Mouse (Mus musculus) heart, embryonic 15.5 days (tissue): ENCODE data around the gene Plod3. TPM values are rescaled to one million over a fixed set of nuclear protein-coding genes. Genes with fewer than 3 reads are reported as not detected.

ENCODE experiments used
- ATAC-seq: fragments of 200-750 bp; cut with Nextera tagmentation; replicated peaks from 2 replicates; pipeline ENCODE4 v1.8.0; 2017; ENCODE audit warnings: low read depth, moderate TSS enrichment; ENCODE audit not compliant: insufficient number of reproducible peaks, insufficient read depth, low FRiP score
- H3K27ac ChIP-seq: fragments of 300-500 bp; sonication (generic); 2 replicates; pipeline ENCODE4 v1.5.1; 2015; ENCODE audit warnings: mild to moderate bottlenecking, inconsistent platforms
- H3K27me3 ChIP-seq: fragments of 300-500 bp; sonication (generic); 2 replicates; pipeline ENCODE4 v1.6.1; 2015; ENCODE audit warnings: inconsistent platforms
- H3K36me3 ChIP-seq: fragments of 300-500 bp; sonication (generic); 2 replicates; pipeline ENCODE4 v1.6.1; 2015; ENCODE audit warnings: mild to moderate bottlenecking, inconsistent platforms
- H3K4me1 ChIP-seq: fragments of 300-500 bp; sonication (generic); replicated peaks from 2 replicates; pipeline ENCODE4 v1.6.1; 2015; ENCODE audit warnings: inconsistent platforms
- H3K4me2 ChIP-seq: fragments of 300-500 bp; sonication (generic); 2 replicates; pipeline ENCODE4 v1.6.1; 2015; ENCODE audit warnings: inconsistent platforms, mild to moderate bottlenecking, moderate library complexity
- H3K4me3 ChIP-seq: fragments of 300-500 bp; sonication (generic); 2 replicates; pipeline ENCODE4 v1.5.1; 2015; ENCODE audit warnings: mild to moderate bottlenecking, inconsistent platforms
- H3K9ac ChIP-seq: fragments of 300-500 bp; sonication (generic); 2 replicates; pipeline ENCODE4 v1.6.1; 2015; ENCODE audit warnings: mild to moderate bottlenecking, inconsistent platforms
- H3K9me3 ChIP-seq: fragments of 300-500 bp; sonication (generic); replicated peaks from 2 replicates; pipeline ENCODE4 v1.6.1; 2016; ENCODE audit warnings: inconsistent platforms
- WGBS: fragments of 180-500 bp; shearing (Covaris S2); methylation state at CpG from one replicate; pipeline ENCODE4 v1.1.7; 2015; ENCODE audit warnings: mixed read lengths; 5-methylcytosine and 5-hydroxymethylcytosine counted together
- microRNA counts: library from miRNA; unstranded; fragments of <30 nt; microRNA quantifications from one replicate; lab custom pipeline; 2016
- microRNA-seq: library from miRNA; unstranded; fragments of <30 nt; microRNA quantifications from one replicate; pipeline ENCODE4, GENCODE M21; 2016
- polyA plus RNA-seq: library from polyadenylated mRNA; unstranded; fragments of >200 nt; fragmentation: Nextera tagmentation; extraction: Ambion mirVana; gene quantifications from 2 replicates; pipeline ENCODE4 v1.2.1, GENCODE M21; 2015

Plod3 gene
- polyA plus RNA-seq, 1 experiment from 2014 or later: 34.9 TPM

- Histone ChIP-seq H3K9ac (no peak overlapping the region), H3K4me2 (no peak overlapping the region), H3K27me3 (no peaks in the 10 kb centered on the region), H3K27ac (no peak overlapping the region), H3K9me3 (no peaks in the 10 kb centered on the region), H3K36me3 (peaks cover 66% of the 10 kb centered on the region), H3K4me1 (no peaks in the 10 kb centered on the region), H3K4me3 (no peak overlapping the region)
- WGBS: 94% methylated on average over 10 of the region's 10 CpGs
- no peak for ATAC-seq
Observed at GRCm38 (mm10) chr5:137039453-137039852, 52.6 kb downstream of the Plod3 start.

DNA sequence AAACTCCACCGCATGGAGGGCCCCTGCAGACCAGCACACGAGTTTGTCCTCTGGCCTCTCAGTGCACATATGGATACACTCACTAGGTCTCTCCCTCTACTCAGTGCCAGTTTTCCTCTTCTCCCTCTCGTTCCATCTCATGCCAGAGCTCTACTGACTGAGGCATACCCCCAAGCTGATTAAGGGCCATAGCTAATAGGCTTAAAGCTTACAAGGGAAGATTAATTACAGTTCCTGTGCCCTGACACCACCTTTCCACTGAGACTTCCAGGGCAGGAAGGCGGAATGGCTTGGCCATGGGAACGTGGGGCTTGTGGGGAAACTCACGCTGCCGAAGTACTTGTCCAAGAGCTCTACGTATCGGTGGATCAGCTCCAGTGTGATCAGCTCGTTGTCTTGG lies 54.6 kb downstream of the Plod3 start:
- H3K27me3 ChIP-seq: no peaks in the 10 kb centered on the region
- H3K4me1 ChIP-seq: peaks cover 10% of the 10 kb centered on the region
- H3K9me3 ChIP-seq: no peaks in the 10 kb centered on the region
- no peak overlapping the region for H3K9ac ChIP-seq
- H3K27ac ChIP-seq: no peak overlapping the region
- no peak overlapping the region for H3K4me2 ChIP-seq
- H3K36me3 ChIP-seq: peaks cover 55% of the 10 kb centered on the region
- no peak overlapping the region for H3K4me3 ChIP-seq
- no peak for ATAC-seq
- 88% methylated on average over 10 of the region's 10 CpGs for WGBS

DNA sequence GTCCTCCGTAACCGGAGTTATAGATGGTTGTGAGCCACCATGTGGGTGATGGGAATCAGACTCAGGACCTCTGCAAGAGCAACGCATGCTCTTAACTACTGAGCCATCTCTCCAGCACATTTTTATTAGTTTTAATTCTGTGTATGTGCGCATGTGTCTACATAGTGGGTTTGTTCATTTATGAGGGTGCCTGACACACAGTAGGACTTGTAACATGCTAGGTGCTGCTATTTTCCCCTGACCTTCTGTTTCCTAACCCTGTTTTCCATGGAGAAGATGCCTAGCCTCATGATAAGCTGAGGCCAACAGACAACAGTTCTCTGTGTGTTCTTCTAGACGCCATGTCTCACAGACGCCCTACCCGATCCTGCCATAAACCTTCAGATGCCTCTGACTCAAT lies 57.2 kb downstream of the Plod3 start:
- Histone ChIP-seq H3K27ac (no peak overlapping the region), H3K4me2 (no peak overlapping the region), H3K9ac (no peak overlapping the region), H3K27me3 (no peaks in the 10 kb centered on the region), H3K9me3 (no peaks in the 10 kb centered on the region), H3K4me3 (no peak overlapping the region), H3K4me1 (peaks cover 11% of the 10 kb centered on the region), H3K36me3 (peaks cover 32% of the 10 kb centered on the region)
- 94% methylated on average over 7 of the region's 7 CpGs for WGBS
- ATAC-seq: no peak

DNA sequence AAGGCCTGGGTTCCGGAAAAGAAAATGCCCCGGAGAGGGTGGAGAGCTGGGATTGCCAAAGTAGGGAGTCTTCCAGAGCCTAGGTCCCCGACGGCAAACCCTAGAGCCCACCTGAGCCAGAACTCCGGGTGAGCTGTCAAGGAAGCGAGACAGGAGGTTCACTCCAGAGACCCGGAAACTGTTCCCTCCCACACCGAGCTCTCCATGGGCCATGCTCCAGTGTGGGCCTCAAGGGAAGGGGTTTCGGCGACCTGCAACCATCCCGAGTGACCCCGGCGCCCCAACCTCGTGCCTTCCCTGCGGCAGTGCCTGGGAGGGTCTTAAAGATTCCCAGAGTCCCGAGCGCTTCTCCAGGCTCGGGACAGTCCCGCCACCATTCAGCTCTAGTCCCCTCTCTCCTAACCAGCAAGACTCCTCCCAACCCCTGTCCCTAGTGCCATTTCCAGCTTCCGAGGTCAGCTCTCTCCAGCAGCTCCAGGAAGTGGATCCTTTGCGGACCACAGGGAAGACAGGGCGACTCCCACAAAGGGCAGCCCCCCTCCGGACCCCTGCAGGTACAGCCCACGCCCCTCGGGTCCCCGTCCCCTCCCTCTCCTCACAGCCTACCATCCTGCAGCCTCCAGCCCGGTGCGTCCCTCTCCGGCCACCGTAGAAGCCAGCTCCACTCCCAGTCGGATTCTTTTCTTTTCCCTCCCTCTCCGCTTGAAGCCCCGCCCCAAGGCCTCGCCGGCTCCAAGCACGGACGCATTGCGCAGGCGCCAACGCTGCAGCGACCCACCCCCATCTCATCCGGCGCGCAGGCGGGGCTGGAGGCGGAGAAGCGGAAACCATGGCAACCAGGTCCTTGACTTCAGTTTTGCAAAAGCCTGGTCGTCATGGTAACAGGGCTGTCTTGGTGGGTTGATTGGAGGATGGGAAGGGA lies 58.8 kb downstream of the Plod3 start, which contains the start of gene Ap1s1:
TSS of gene Ap1s1 (minus strand) at position 734 of the 922 bp plus-strand sequence.
- H3K9me3 ChIP-seq: no peaks in the 10 kb centered on the region
- peaks cover 11% of the 10 kb centered on the region for H3K4me1 ChIP-seq
- H3K27ac ChIP-seq: peak within 1 kb of the TSS; percentile 77
- H3K36me3 ChIP-seq: peaks cover 16% of the 10 kb centered on the region
- WGBS: under 1% methylated on average over 48 of the region's 48 CpGs
- no peaks in the 10 kb centered on the region for H3K27me3 ChIP-seq
- H3K4me2 ChIP-seq: peak within 1 kb of the TSS; percentile 82
- peak within 1 kb of the TSS; percentile 76 for H3K9ac ChIP-seq
- peak; percentile 93 for ATAC-seq
- peak within 1 kb of the TSS; percentile 73 for H3K4me3 ChIP-seq

MicroRNA genes within 50 kb of the gene (microRNA counts, 519-probe panel; counts per million panel counts)
- not detected for microRNA mmu-miR-702 (lab: Ali Mortazavi, UCI)

Small RNA genes within 50 kb of the gene (microRNA-seq; reads per million reads assigned to microRNA genes)
- gene Mir702: 26.1 reads per million, percentile 36 among the genes with 10 or more reads in this experiment

Other genes with a start within 250 kb of the Plod3 start
- gene Col26a1, start 103.8 kb upstream of the Plod3 start, polyA plus RNA-seq: 13.9 and 19.7 TPM in 2 replicates
- gene Ift22, start 78.9 kb upstream of the Plod3 start, polyA plus RNA-seq: 34.3 and 40.6 TPM in 2 replicates
- 221 and 240 TPM in 2 replicates for gene Fis1, start 33.7 kb upstream of the Plod3 start, polyA plus RNA-seq
- 6.3 and 6.7 TPM in 2 replicates for gene Cldn15, start 20.4 kb upstream of the Plod3 start, polyA plus RNA-seq
- 79.5 and 79.9 TPM in 2 replicates for gene Znhit1, start 1.0 kb downstream of the Plod3 start, polyA plus RNA-seq
- 0.10 TPM in 1 of 2 replicates, not detected in the other for gene Vgf, start 39.4 kb downstream of the Plod3 start, polyA plus RNA-seq
- 120 and 132 TPM in 2 replicates for gene Ap1s1, start 59.1 kb downstream of the Plod3 start, polyA plus RNA-seq
- 1.3 and 1.4 TPM in 2 replicates for gene Serpine1, start 85.2 kb downstream of the Plod3 start, polyA plus RNA-seq
- 6.5 and 9.4 TPM in 2 replicates for gene Trim56, start 129.2 kb downstream of the Plod3 start, polyA plus RNA-seq
- gene Muc3, start 162.3 kb downstream of the Plod3 start, polyA plus RNA-seq: not detected in 2 replicates
- gene Muc3a, start 225.4 kb downstream of the Plod3 start, polyA plus RNA-seq: 0.15 and 0.25 TPM in 2 replicates